Mouse (Mus musculus) cerebellum, adult 2 months (tissue): ENCODE data around the gene Fgfr2.

Experiments
- CTCF ChIP-seq: fragments of 200-500 bp; IDR thresholded peaks from 2 replicates; pipeline ENCODE4 v1.5.1; 2011; ENCODE audit warnings: low read depth, mild to moderate bottlenecking, control low read depth, low read length, moderate library complexity, borderline replicate concordance; ENCODE audit not compliant: insufficient read depth
- POLR2A ChIP-seq: fragments of 200-500 bp; IDR thresholded peaks from 2 replicates; pipeline ENCODE4 v1.6.1; 2011; ENCODE audit warnings: low read length, control low read depth, borderline replicate concordance; ENCODE audit not compliant: insufficient read depth

GRCm38 (mm10) chr7:132570071-132570470, 553.1 kb downstream of the Fgfr2 start:
- no peak for TF ChIP-seq CTCF
- TF ChIP-seq POLR2A, result no peak
